ENCODE assay signal across 8 mouse cellular contexts in genomic region chr10:127063913-127064870, GRCm38 (mm10). TPM values are rescaled to one million over a fixed set of nuclear protein-coding genes. Genes with fewer than 3 reads are reported as not detected.
DNase-seq lines count a peak whose midpoint lies in the region; ATAC-seq lines count a peak whose summit lies in the region.

No protein-coding gene starts in this region.

- H3K4me1 ChIP-seq in megakaryocyte, embryonic 14.5 days: peaks cover 71% of the 10 kb centered on the region
- H3K4me1 ChIP-seq in heart, embryonic 16.5 days (ENCODE audit: control insufficient read depth, insufficient read depth, low read length): peaks cover 14% of the 10 kb centered on the region
- H3K4me1 ChIP-seq in midbrain, embryonic 10.5 days: peaks cover 71% of the 10 kb centered on the region

- peak overlapping the region; percentile 97 for H3K4me3 ChIP-seq in megakaryocyte, embryonic 14.5 days (replicated peaks)
- peak overlapping the region; percentile 72 for H3K4me3 ChIP-seq in heart, embryonic 16.5 days (ENCODE audit: low read length)
- peak overlapping the region; percentile 86 for H3K4me3 ChIP-seq in midbrain, embryonic 10.5 days

- no peak for ATAC-seq in megakaryocyte, adult 5-6 weeks (ENCODE audit: poor library complexity, severe bottlenecking)
- no peak for ATAC-seq in heart, embryonic 16.5 days (replicated peaks; ENCODE audit: extremely low read depth, insufficient read depth, low FRiP score)

- H3K9me3 ChIP-seq in megakaryocyte, embryonic 14.5 days: no peaks in the 10 kb centered on the region
- no peaks in the 10 kb centered on the region for H3K9me3 ChIP-seq in heart, embryonic 16.5 days (replicated peaks; ENCODE audit: control insufficient read depth, low read length)
- no peaks in the 10 kb centered on the region for H3K9me3 ChIP-seq in midbrain, embryonic 10.5 days (replicated peaks)

- 12% methylated on average over 37 of the region's 37 CpGs for WGBS in heart, embryonic 16.5 days
- 17% methylated on average over 37 of the region's 37 CpGs for WGBS in midbrain, embryonic 10.5 days

- peak; percentile 47 for DNase-seq in adrenal gland, postnatal 14 days
- DNase-seq in adrenal gland, adult 8-10 months: no peak
- peak; percentile 57 for DNase-seq in midbrain, embryonic 10.5 days (ENCODE audit: low spot score)
- DNase-seq in layer of hippocampus, postnatal 36 days: no peak
- DNase-seq in urinary bladder, postnatal 36 days (ENCODE audit: low spot score in 2 of 2): no peak

- peaks cover 28% of the 10 kb centered on the region for H3K27me3 ChIP-seq in megakaryocyte, embryonic 14.5 days (replicated peaks)
- peaks cover 7% of the 10 kb centered on the region for H3K27me3 ChIP-seq in heart, embryonic 16.5 days (ENCODE audit: control insufficient read depth, insufficient read depth, low read length)
- peaks cover 20% of the 10 kb centered on the region for H3K27me3 ChIP-seq in midbrain, embryonic 10.5 days (ENCODE audit: low read depth, poor library complexity, severe bottlenecking)

- peak overlapping the region; percentile 83 for H3K27ac ChIP-seq in heart, embryonic 16.5 days (ENCODE audit: low read length)
- peak overlapping the region; percentile 99 for H3K27ac ChIP-seq in midbrain, embryonic 10.5 days (replicated peaks)

- H3K9ac ChIP-seq in heart, embryonic 16.5 days (ENCODE audit: low read length): peak overlapping the region; percentile 89

- H3K36me3 ChIP-seq in megakaryocyte, embryonic 14.5 days (replicated peaks; ENCODE audit: low read length): peaks cover 47% of the 10 kb centered on the region
- H3K36me3 ChIP-seq in heart, embryonic 16.5 days (ENCODE audit: control insufficient read depth, insufficient read depth): peaks cover 38% of the 10 kb centered on the region
- H3K36me3 ChIP-seq in midbrain, embryonic 10.5 days: peaks cover 49% of the 10 kb centered on the region

- peak overlapping the region; percentile 89 for H3K4me2 ChIP-seq in heart, embryonic 16.5 days (ENCODE audit: low read depth, low read length)

RNA-seq across cellular contexts. Expression of gene Cdk4, which starts 0.9 kb away (rescaled TPM):
- total RNA-seq in adrenal gland, postnatal 14 days (2021): 242 and 253 TPM in 2 replicates
- total RNA-seq in adrenal gland, adult 8-10 months (2022): 100 to 1,000 TPM; 197 to 246 (median 230) TPM
- 288 and 833 TPM in 2 replicates for polyA plus RNA-seq in megakaryocyte, embryonic 14.5 days (2012; ENCODE audit: insufficient read depth, low replicate concordance)
- total RNA-seq in megakaryocyte, adult 5-6 weeks (2015): 276 and 285 TPM in 2 replicates
- total RNA-seq in megakaryocyte, adult 5-6 weeks (2017): 174 and 258 TPM in 2 replicates
- 834 and 885 TPM in 2 replicates for polyA plus RNA-seq in heart, embryonic 16.5 days (2015; fragmentation: Nextera tagmentation; extraction: Ambion mirVana)
- 2,811 and 2,916 TPM in 2 replicates for polyA plus RNA-seq in midbrain, embryonic 10.5 days (2016; fragmentation: Nextera tagmentation; extraction: Ambion mirVana)
- 10 to 100 TPM; 93.5 to 97.5 TPM for total RNA-seq in layer of hippocampus, postnatal 36 days (2021)

RNA-seq across cellular contexts. Expression of gene March9, which starts 4.2 kb away (rescaled TPM):
- total RNA-seq in adrenal gland, postnatal 14 days (2021): 6.2 and 8.0 TPM in 2 replicates
- 10 to 100 TPM in 2 of 4 experiments, 1 to 10 TPM in 2; 8.9 to 11.3 (median 10.3) TPM for total RNA-seq in adrenal gland, adult 8-10 months (2022)
- polyA plus RNA-seq in megakaryocyte, embryonic 14.5 days (2012; ENCODE audit: insufficient read depth, low replicate concordance): 1.3 and 3.3 TPM in 2 replicates
- 0.04 TPM in 1 of 2 replicates, not detected in the other for total RNA-seq in megakaryocyte, adult 5-6 weeks (2015)
- total RNA-seq in megakaryocyte, adult 5-6 weeks (2017): 0.22 and 0.37 TPM in 2 replicates
- polyA plus RNA-seq in heart, embryonic 16.5 days (2015; fragmentation: Nextera tagmentation; extraction: Ambion mirVana): 0.12 and 0.32 TPM in 2 replicates
- polyA plus RNA-seq in midbrain, embryonic 10.5 days (2016; fragmentation: Nextera tagmentation; extraction: Ambion mirVana): 1.3 and 1.7 TPM in 2 replicates
- total RNA-seq in layer of hippocampus, postnatal 36 days (2021): 10 to 100 TPM; 21.3 to 21.6 TPM

RNA-seq across cellular contexts. Expression of gene Tspan31, which starts 5.9 kb away (rescaled TPM):
- 76.3 and 96.5 TPM in 2 replicates for total RNA-seq in adrenal gland, postnatal 14 days (2021)
- total RNA-seq in adrenal gland, adult 8-10 months (2022): 100 to 1,000 TPM; 120 to 138 (median 128) TPM
- 4.8 and 51.5 TPM in 2 replicates for polyA plus RNA-seq in megakaryocyte, embryonic 14.5 days (2012; ENCODE audit: insufficient read depth, low replicate concordance)
- 70.0 and 82.5 TPM in 2 replicates for total RNA-seq in megakaryocyte, adult 5-6 weeks (2015)
- 61.6 and 62.5 TPM in 2 replicates for total RNA-seq in megakaryocyte, adult 5-6 weeks (2017)
- 110 and 112 TPM in 2 replicates for polyA plus RNA-seq in heart, embryonic 16.5 days (2015; fragmentation: Nextera tagmentation; extraction: Ambion mirVana)
- 197 and 208 TPM in 2 replicates for polyA plus RNA-seq in midbrain, embryonic 10.5 days (2016; fragmentation: Nextera tagmentation; extraction: Ambion mirVana)
- 10 to 100 TPM; 57.4 to 61.5 TPM for total RNA-seq in layer of hippocampus, postnatal 36 days (2021)

RNA-seq across cellular contexts. Expression of gene Agap2, which starts 10.9 kb away (rescaled TPM):
- total RNA-seq in adrenal gland, postnatal 14 days (2021): 6.9 and 14.3 TPM in 2 replicates
- total RNA-seq in adrenal gland, adult 8-10 months (2022): 1 to 10 TPM; 3.0 to 7.5 (median 5.5) TPM
- polyA plus RNA-seq in megakaryocyte, embryonic 14.5 days (2012; ENCODE audit: insufficient read depth, low replicate concordance): 26.5 and 79.5 TPM in 2 replicates
- total RNA-seq in megakaryocyte, adult 5-6 weeks (2015): 4.1 and 8.3 TPM in 2 replicates
- total RNA-seq in megakaryocyte, adult 5-6 weeks (2017): 32.5 and 35.4 TPM in 2 replicates
- 0.32 and 0.42 TPM in 2 replicates for polyA plus RNA-seq in heart, embryonic 16.5 days (2015; fragmentation: Nextera tagmentation; extraction: Ambion mirVana)
- 0.10 and 0.19 TPM in 2 replicates for polyA plus RNA-seq in midbrain, embryonic 10.5 days (2016; fragmentation: Nextera tagmentation; extraction: Ambion mirVana)
- 100 to 1,000 TPM; 778 to 800 TPM for total RNA-seq in layer of hippocampus, postnatal 36 days (2021)

RNA-seq across cellular contexts. Expression of gene Cyp27b1, which starts 16.1 kb away (rescaled TPM):
- total RNA-seq in adrenal gland, postnatal 14 days (2021): 0.26 and 0.41 TPM in 2 replicates
- total RNA-seq in adrenal gland, adult 8-10 months (2022): under 1 TPM; 0.41 to 0.83 (median 0.53) TPM
- polyA plus RNA-seq in megakaryocyte, embryonic 14.5 days (2012; ENCODE audit: insufficient read depth, low replicate concordance): 0.15 TPM in 1 of 2 replicates, not detected in the other
- total RNA-seq in megakaryocyte, adult 5-6 weeks (2015): not detected in 2 replicates
- not detected in 2 replicates for total RNA-seq in megakaryocyte, adult 5-6 weeks (2017)
- 0.08 and 0.14 TPM in 2 replicates for polyA plus RNA-seq in heart, embryonic 16.5 days (2015; fragmentation: Nextera tagmentation; extraction: Ambion mirVana)
- 0.07 and 0.22 TPM in 2 replicates for polyA plus RNA-seq in midbrain, embryonic 10.5 days (2016; fragmentation: Nextera tagmentation; extraction: Ambion mirVana)
- total RNA-seq in layer of hippocampus, postnatal 36 days (2021): 1 to 10 TPM; 1.6 to 1.7 TPM

Comparison
In these comparisons a context has a peak if more than half of its experiments do, and no peak if none do; other contexts are left out.
1. DNase-seq: peak in adrenal gland, postnatal 14 days (single experiment) and midbrain, embryonic 10.5 days (single experiment); none in adrenal gland, adult 8-10 months (single experiment), layer of hippocampus, postnatal 36 days (0 of 2) and urinary bladder, postnatal 36 days (0 of 2).
2. Peak in every context shown above with its lines, with median percentiles within 50 percentile points of each other: H3K4me3 ChIP-seq.